ENCODE assay signal across 11 mouse cellular contexts in the genomic region with DNA sequence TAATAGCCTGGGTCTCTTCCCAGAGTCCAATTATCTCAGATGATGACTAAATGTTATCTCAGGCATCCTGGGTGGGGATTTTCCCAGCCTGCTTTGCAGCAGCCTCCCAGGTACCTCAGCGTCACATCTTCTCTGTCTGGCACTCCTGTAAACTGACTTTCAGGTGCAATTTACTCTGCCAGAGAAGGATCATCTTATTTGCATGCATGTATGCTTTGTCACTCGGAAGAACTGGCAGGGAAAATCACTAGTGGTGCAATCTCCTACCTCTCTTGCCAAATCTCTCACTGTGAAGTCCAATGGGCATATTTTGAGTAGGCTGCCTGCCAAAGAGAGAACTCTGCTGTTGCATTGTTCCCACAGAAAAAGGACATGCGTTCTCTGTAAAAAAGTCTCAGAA.
DNase-seq lines count a peak whose midpoint lies in the region; ATAC-seq lines count a peak whose summit lies in the region.
"Had no signal": no experiment of that assay in that cellular context is flagged by ENCODE, and none has a peak within 500 bp of the region (broad histone marks: within the 10 kb centered on the region; RNA-seq: fewer than 3 reads in every experiment).

No protein-coding gene starts in this region.

- DNase-seq in adrenal gland, adult 2 months, result peak; percentile 1
- no peak for DNase-seq in adrenal gland, postnatal 4 days (ENCODE audit: low spot score in 2 of 2)
- DNase-seq in NIH3T3 (ENCODE audit: low read depth), result peak; percentile 8
- DNase-seq in cerebellum, postnatal 25 days, result peak; percentile 69 to 70
- peak; percentile 8 for DNase-seq in left cerebral cortex, adult 11 months (ENCODE audit: low spot score)
- DNase-seq in testis, postnatal 14 days (ENCODE audit: low spot score), result no peak
- no peak for DNase-seq in heart, postnatal 36 days
- DNase-seq: kidney, adult 11 months; spleen, adult 18-20 months; thymus, postnatal 4 days had no signal

- no peak for ATAC-seq in granulocyte monocyte progenitor cell, adult 5-6 weeks (replicated peaks; ENCODE audit: poor library complexity, severe bottlenecking)

- intact Hi-C loops in heart, postnatal 36 days (cut with DNase I), result no loop called here

Comparison
In these comparisons a context has a peak if more than half of its experiments do, and no peak if none do; other contexts are left out.
1. DNase-seq: peak in adrenal gland, adult 2 months (single experiment), NIH3T3 (single experiment), cerebellum, postnatal 25 days (2 of 2) and left cerebral cortex, adult 11 months (single experiment); none in adrenal gland, postnatal 4 days (0 of 2), testis, postnatal 14 days (single experiment) and heart, postnatal 36 days (0 of 2).